Mouse (Mus musculus): ENCODE results near the gene Olfr654. TPM values are rescaled to one million over a fixed set of nuclear protein-coding genes. Genes with fewer than 3 reads are reported as not detected.

Olfr654 gene
- total and polyA plus RNA-seq, 3 experiments = not detected

DNA sequence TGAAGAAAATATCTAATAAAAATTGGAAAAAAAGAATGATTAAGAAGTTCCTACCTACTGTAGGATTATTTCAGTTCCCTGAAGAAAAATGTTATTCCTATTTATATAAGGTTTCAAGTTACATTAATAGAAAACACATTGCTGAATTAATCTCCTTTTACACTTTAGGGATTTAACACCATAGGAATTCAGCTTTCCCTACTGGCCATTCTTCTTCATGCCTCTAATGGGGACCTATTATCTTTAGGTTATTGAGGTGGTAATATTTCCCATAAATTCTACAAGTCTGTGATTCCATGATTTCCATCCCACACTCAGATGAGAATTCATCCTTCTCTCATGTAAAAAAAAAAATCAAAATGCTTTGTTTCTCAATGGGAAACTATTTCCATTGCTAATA is 37.7 kb downstream of the Olfr654 start, which contains the start of gene Olfr657:
Olfr657 (plus strand) TSS at position 301 of the 400 bp plus-strand sequence.
- Histone ChIP-seq H3K27me3 (replicated peaks) (no peaks in the 10 kb centered on the region), H3K4me2 (ENCODE audit: insufficient read depth, low read depth, poor library complexity, severe bottlenecking) (no peak within 1 kb of the TSS), H3K27ac (ENCODE audit: insufficient read depth, low read depth) (no peak within 1 kb of the TSS), H3K4me1 (ENCODE audit: control insufficient read depth in 1 of 2, insufficient read depth in 2 of 2) (no peaks in the 10 kb centered on the region), H3K9me3 (replicated peaks; ENCODE audit: low read length) (no peaks in the 10 kb centered on the region), H3K4me3 (replicated peaks in 1 of 3; ENCODE audit: low read depth in 2 of 3, low read length in 2 of 3, poor library complexity in 1 of 3) (no peak within 1 kb of the TSS), H3K9ac (ENCODE audit: insufficient read depth, low read depth) (no peak within 1 kb of the TSS), H3K79me2 (replicated peaks; ENCODE audit: control insufficient read depth, extremely low read depth, insufficient read depth, poor library complexity, severe bottlenecking) (no peaks in the 10 kb centered on the region), H3K36me3 (replicated peaks in 1 of 2; ENCODE audit: control insufficient read depth in 1 of 2, insufficient read depth in 1 of 2, low read length in 1 of 2) (no peaks in the 10 kb centered on the region)
- dilution Hi-C loops (cut with MboI; ENCODE audit: extremely low pct_ligation_motif_present, extremely low pct_unique_long_range_greater_than_20kb, low sequenced_read_pairs) (no loop called here), in situ Hi-C loops (cut with MboI; ENCODE audit: low pct_ligation_motif_present, low pct_unique_long_range_greater_than_20kb, low sequenced_read_pairs) (no loop called here)
- DNase-seq (ENCODE audit: extremely low read depth) = no peak
- TF ChIP-seq BHLHE40 (IDR thresholded peaks at IDR 0.05; ENCODE audit: low read depth, low read length) = no peak
- no peak for TF ChIP-seq SIN3A (IDR thresholded peaks at IDR 0.05; ENCODE audit: low read length)
- no peak for TF ChIP-seq MAZ (IDR thresholded peaks at IDR 0.05; ENCODE audit: low read depth, low read length)
- TF ChIP-seq ZC3H11A (IDR thresholded peaks at IDR 0.05; ENCODE audit: low read depth, low read length) = no peak
- TF ChIP-seq KAT2A (IDR thresholded peaks at IDR 0.05; ENCODE audit: insufficient replicate concordance, low read length) = no peak
- no peak for TF ChIP-seq USF2 (conservative IDR thresholded peaks at IDR 0.05; ENCODE audit: low read depth, low read length)
- TF ChIP-seq PAX5 (IDR thresholded peaks at IDR 0.05; ENCODE audit: low read length) = no peak
- TF ChIP-seq POLR2AphosphoS2 (IDR thresholded peaks at IDR 0.05; ENCODE audit: low read depth, low read length) = no peak
- TF ChIP-seq ZKSCAN1 (IDR thresholded peaks at IDR 0.05; ENCODE audit: borderline replicate concordance, low read depth, low read length) = no peak
- no peak for TF ChIP-seq NRF1 (IDR thresholded peaks at IDR 0.05; ENCODE audit: low read depth, low read length)
- TF ChIP-seq USF1 (IDR thresholded peaks at IDR 0.05; ENCODE audit: low read depth, low read length) = no peak
- no peak for TF ChIP-seq ZMIZ1 (IDR thresholded peaks at IDR 0.05; ENCODE audit: low read depth, low read length)
- no peak for TF ChIP-seq MYC (IDR thresholded peaks at IDR 0.05; ENCODE audit: low read depth, low read length)
- TF ChIP-seq CTCF (conservative IDR thresholded peaks at IDR 0.05 in 1 of 2, IDR thresholded peaks at IDR 0.05 in 1 of 2; ENCODE audit: low read depth in 2 of 2, low read length in 2 of 2) = no peak
- TF ChIP-seq IRF4 (IDR thresholded peaks at IDR 0.05; ENCODE audit: low read depth, low read length) = no peak
- TF ChIP-seq MAX (IDR thresholded peaks at IDR 0.05; ENCODE audit: low read length) = no peak

Other genes with a start within 250 kb of the Olfr654 start
- gene Trim12c, start 233.7 kb upstream of the Olfr654 start, total RNA-seq (2012; rRNA removed) = 8.1 and 9.9 TPM in 2 replicates
- gene Trim12c, start 233.7 kb upstream of the Olfr654 start, total RNA-seq (2014; rRNA removed) = 17.7 and 19.1 TPM in 2 replicates
- gene Trim12c, start 233.7 kb upstream of the Olfr654 start, polyA plus RNA-seq (2012; ENCODE audit: insufficient read length, low read depth) = 16.7 and 17.7 TPM in 2 replicates
- gene Trim30b, start 217.1 kb upstream of the Olfr654 start, total RNA-seq (2012; rRNA removed) = 0.97 and 1.1 TPM in 2 replicates
- 4.4 and 5.6 TPM in 2 replicates for gene Trim30b, start 217.1 kb upstream of the Olfr654 start, total RNA-seq (2014; rRNA removed)
- 4.6 and 5.3 TPM in 2 replicates for gene Trim30b, start 217.1 kb upstream of the Olfr654 start, polyA plus RNA-seq (2012; ENCODE audit: insufficient read length, low read depth)
- gene Trim30c, start 186.2 kb upstream of the Olfr654 start, total RNA-seq (2012; rRNA removed) = not detected in 2 replicates
- gene Trim30c, start 186.2 kb upstream of the Olfr654 start, total RNA-seq (2014; rRNA removed) = 0.12 TPM in 1 of 2 replicates, not detected in the other
- 0.18 TPM in 1 of 2 replicates, not detected in the other for gene Trim30c, start 186.2 kb upstream of the Olfr654 start, polyA plus RNA-seq (2012; ENCODE audit: insufficient read length, low read depth)
- gene Trim30a, start 121.8 kb upstream of the Olfr654 start, total RNA-seq (2012; rRNA removed) = 14.1 and 17.1 TPM in 2 replicates
- gene Trim30a, start 121.8 kb upstream of the Olfr654 start, total RNA-seq (2014; rRNA removed) = 41.6 and 48.3 TPM in 2 replicates
- 35.2 and 36.7 TPM in 2 replicates for gene Trim30a, start 121.8 kb upstream of the Olfr654 start, polyA plus RNA-seq (2012; ENCODE audit: insufficient read length, low read depth)
- gene Trim30d, start 79.2 kb upstream of the Olfr654 start, total RNA-seq (2012; rRNA removed) = 7.8 and 8.3 TPM in 2 replicates
- 17.3 and 20.0 TPM in 2 replicates for gene Trim30d, start 79.2 kb upstream of the Olfr654 start, total RNA-seq (2014; rRNA removed)
- 15.4 and 15.6 TPM in 2 replicates for gene Trim30d, start 79.2 kb upstream of the Olfr654 start, polyA plus RNA-seq (2012; ENCODE audit: insufficient read length, low read depth)
- not detected in 2 replicates for gene Olfr651, start 36.9 kb upstream of the Olfr654 start, total RNA-seq (2012; rRNA removed)
- gene Olfr651, start 36.9 kb upstream of the Olfr654 start, total RNA-seq (2014; rRNA removed) = not detected in 2 replicates
- not detected in 2 replicates for gene Olfr651, start 36.9 kb upstream of the Olfr654 start, polyA plus RNA-seq (2012; ENCODE audit: insufficient read length, low read depth)
- not detected in 2 replicates for gene Olfr652, start 26.1 kb upstream of the Olfr654 start, total RNA-seq (2012; rRNA removed)
- not detected in 2 replicates for gene Olfr652, start 26.1 kb upstream of the Olfr654 start, total RNA-seq (2014; rRNA removed)
- gene Olfr652, start 26.1 kb upstream of the Olfr654 start, polyA plus RNA-seq (2012; ENCODE audit: insufficient read length, low read depth) = not detected in 2 replicates
- not detected in 2 replicates for gene Olfr653, start 9.7 kb upstream of the Olfr654 start, total RNA-seq (2012; rRNA removed)
- not detected in 2 replicates for gene Olfr653, start 9.7 kb upstream of the Olfr654 start, total RNA-seq (2014; rRNA removed)
- not detected in 2 replicates for gene Olfr653, start 9.7 kb upstream of the Olfr654 start, polyA plus RNA-seq (2012; ENCODE audit: insufficient read length, low read depth)
- gene Olfr655, start 14.8 kb downstream of the Olfr654 start, total RNA-seq (2012; rRNA removed) = not detected in 2 replicates
- not detected in 2 replicates for gene Olfr655, start 14.8 kb downstream of the Olfr654 start, total RNA-seq (2014; rRNA removed)
- 0.76 and 0.80 TPM in 2 replicates for gene Olfr655, start 14.8 kb downstream of the Olfr654 start, polyA plus RNA-seq (2012; ENCODE audit: insufficient read length, low read depth)
- gene Olfr656, start 26.9 kb downstream of the Olfr654 start, total RNA-seq (2012; rRNA removed) = not detected in 2 replicates
- not detected in 2 replicates for gene Olfr656, start 26.9 kb downstream of the Olfr654 start, total RNA-seq (2014; rRNA removed)
- not detected in 2 replicates for gene Olfr656, start 26.9 kb downstream of the Olfr654 start, polyA plus RNA-seq (2012; ENCODE audit: insufficient read length, low read depth)
- not detected in 2 replicates for gene Olfr657, start 37.8 kb downstream of the Olfr654 start, total RNA-seq (2012; rRNA removed)
- not detected in 2 replicates for gene Olfr657, start 37.8 kb downstream of the Olfr654 start, total RNA-seq (2014; rRNA removed)
- gene Olfr657, start 37.8 kb downstream of the Olfr654 start, polyA plus RNA-seq (2012; ENCODE audit: insufficient read length, low read depth) = not detected in 2 replicates
- not detected in 2 replicates for gene Olfr658, start 60.3 kb downstream of the Olfr654 start, total RNA-seq (2012; rRNA removed)
- not detected in 2 replicates for gene Olfr658, start 60.3 kb downstream of the Olfr654 start, total RNA-seq (2014; rRNA removed)
- gene Olfr658, start 60.3 kb downstream of the Olfr654 start, polyA plus RNA-seq (2012; ENCODE audit: insufficient read length, low read depth) = not detected in 2 replicates
- not detected in 2 replicates for gene Olfr659, start 79.7 kb downstream of the Olfr654 start, total RNA-seq (2012; rRNA removed)
- not detected in 2 replicates for gene Olfr659, start 79.7 kb downstream of the Olfr654 start, total RNA-seq (2014; rRNA removed)
- not detected in 2 replicates for gene Olfr659, start 79.7 kb downstream of the Olfr654 start, polyA plus RNA-seq (2012; ENCODE audit: insufficient read length, low read depth)
- not detected in 2 replicates for gene Olfr661, start 99.5 kb downstream of the Olfr654 start, total RNA-seq (2012; rRNA removed)
- not detected in 2 replicates for gene Olfr661, start 99.5 kb downstream of the Olfr654 start, total RNA-seq (2014; rRNA removed)
- gene Olfr661, start 99.5 kb downstream of the Olfr654 start, polyA plus RNA-seq (2012; ENCODE audit: insufficient read length, low read depth) = not detected in 2 replicates
- gene Usp17le, start 190.4 kb downstream of the Olfr654 start, total RNA-seq (2012; rRNA removed) = 0.08 TPM in 1 of 2 replicates, not detected in the other
- not detected in 2 replicates for gene Usp17le, start 190.4 kb downstream of the Olfr654 start, total RNA-seq (2014; rRNA removed)
- not detected in 2 replicates for gene Usp17le, start 190.4 kb downstream of the Olfr654 start, polyA plus RNA-seq (2012; ENCODE audit: insufficient read length, low read depth)